Mouse (Mus musculus): ENCODE data around the gene Gm20661.
"Not testable (repeated sequence)": the region's sequence is repeated elsewhere in the genome, so short reads cannot be mapped to it uniquely, and the experiment has no call there.

Gene Gm20661

GRCm38 (mm10) chr9:108002778-108003530 is 20.1 kb downstream of the Gm20661 start:
- DNase-seq: no peak

- no peak for DNase-seq
Observed at GRCm38 (mm10) chr9:108003531-108003890, 20.7 kb downstream of the Gm20661 start.

GRCm38 (mm10) chr9:108008041-108008440 is 25.2 kb downstream of the Gm20661 start:
- DNase-seq: peak in 1 of 2 experiments; percentile 10

GRCm38 (mm10) chr9:108010385-108010784 is 27.5 kb downstream of the Gm20661 start:
- DNase-seq: no peak

- DNase-seq: not testable (repeated sequence)
Observed at GRCm38 (mm10) chr9:108013577-108013976, 30.7 kb downstream of the Gm20661 start.

GRCm38 (mm10) chr9:108017127-108017526 is 34.3 kb downstream of the Gm20661 start:
- no peak for DNase-seq

DNA sequence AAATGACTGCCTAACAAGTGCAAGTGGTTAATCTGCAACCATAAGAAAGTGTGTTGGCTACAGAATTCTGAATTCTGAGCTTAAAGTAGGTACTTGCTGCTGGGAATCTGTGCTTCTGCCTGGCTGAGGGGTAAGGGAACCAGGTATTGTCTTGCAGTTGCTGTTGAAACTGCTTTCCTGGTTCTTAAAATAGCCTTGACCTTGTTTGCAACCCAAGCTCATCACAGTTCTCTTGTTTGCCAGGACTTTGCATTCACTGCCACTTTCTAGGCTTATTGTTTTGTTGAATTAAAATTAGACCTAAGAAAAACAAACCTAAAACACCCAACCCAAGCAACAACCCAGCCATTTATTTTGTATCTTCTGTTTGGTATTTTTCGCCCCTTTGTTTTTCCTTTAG is 37.9 kb downstream of the Gm20661 start:
- no peak for DNase-seq

DNA sequence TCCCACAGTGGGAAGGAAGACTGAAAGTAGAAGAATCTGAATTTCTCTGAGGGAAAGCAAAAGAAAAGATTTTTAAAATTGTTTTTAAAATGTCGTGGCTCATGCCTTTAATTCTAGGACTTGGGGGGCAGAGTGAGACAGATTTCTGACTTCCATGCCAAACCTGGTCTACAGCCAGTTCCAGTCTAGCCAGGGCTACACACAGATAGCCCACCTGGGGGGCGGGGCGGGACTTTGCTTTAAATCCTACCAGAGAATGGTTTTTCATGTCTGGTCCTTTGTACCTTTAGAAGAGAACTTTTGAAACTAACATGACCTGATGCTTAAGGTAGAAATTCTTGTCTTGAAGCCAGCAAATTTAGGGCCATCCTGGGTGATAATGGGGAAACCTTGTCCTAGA is 40.4 kb downstream of the Gm20661 start:
- DNase-seq: no peak

DNA sequence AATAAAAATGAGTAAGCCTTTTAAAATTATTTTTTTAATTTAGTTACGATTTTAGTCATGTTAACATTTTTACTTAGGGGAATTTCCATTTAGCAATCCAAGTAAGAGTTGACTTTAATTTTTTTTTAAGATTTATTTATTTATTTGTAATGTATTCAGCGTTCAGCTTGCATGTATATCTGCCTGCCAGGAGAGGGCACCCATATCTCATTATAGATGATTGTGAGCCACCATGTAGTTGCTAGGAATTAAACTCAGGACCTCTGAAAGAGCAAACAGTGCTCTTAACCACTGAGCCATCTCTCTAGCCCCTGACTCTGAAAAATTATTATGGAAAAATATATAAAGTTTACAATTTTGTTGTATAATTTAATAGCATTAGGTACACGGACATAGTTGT is 43.7 kb downstream of the Gm20661 start:
- DNase-seq: no peak

DNA sequence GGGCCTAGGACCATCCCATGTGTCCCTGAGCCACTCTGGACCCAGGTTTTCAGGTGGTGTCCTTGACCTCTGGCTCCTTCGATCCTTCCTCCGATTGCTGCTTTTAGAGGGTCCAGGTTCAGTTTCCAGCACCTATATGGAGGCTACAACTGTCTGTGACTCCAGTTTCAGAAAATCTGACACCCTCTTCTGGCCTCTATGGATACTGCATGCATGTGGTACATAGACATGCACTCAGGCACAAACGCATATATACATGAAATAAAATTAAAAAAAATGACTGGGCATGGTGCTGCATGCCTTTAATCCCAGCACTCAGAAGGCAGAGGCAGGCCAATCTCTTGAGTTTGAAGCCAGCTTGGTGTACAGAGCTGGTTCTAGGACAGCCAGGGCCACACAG is 45.0 kb downstream of the Gm20661 start:
- no peak for DNase-seq

DNA sequence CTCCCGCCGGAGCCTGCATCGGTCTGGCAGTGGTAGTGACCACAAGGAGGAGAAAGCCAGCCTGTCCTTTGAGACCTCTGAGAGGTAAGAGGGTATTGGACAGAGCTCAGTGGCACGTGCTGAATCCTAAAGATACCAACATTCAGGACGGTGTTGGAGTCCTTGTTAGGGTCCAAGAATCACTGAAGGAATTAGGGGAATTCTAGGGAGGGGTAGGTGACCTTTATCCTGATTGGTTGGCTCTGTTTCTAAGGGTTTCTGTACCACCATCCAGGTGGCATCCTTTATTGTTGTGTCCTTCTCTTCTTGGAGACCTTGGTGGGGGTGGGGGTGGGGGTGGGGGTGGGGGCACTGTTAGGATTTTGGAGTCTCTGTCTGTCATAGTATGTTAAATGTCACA is 49.3 kb downstream of the Gm20661 start:
- no peak for DNase-seq

DNA sequence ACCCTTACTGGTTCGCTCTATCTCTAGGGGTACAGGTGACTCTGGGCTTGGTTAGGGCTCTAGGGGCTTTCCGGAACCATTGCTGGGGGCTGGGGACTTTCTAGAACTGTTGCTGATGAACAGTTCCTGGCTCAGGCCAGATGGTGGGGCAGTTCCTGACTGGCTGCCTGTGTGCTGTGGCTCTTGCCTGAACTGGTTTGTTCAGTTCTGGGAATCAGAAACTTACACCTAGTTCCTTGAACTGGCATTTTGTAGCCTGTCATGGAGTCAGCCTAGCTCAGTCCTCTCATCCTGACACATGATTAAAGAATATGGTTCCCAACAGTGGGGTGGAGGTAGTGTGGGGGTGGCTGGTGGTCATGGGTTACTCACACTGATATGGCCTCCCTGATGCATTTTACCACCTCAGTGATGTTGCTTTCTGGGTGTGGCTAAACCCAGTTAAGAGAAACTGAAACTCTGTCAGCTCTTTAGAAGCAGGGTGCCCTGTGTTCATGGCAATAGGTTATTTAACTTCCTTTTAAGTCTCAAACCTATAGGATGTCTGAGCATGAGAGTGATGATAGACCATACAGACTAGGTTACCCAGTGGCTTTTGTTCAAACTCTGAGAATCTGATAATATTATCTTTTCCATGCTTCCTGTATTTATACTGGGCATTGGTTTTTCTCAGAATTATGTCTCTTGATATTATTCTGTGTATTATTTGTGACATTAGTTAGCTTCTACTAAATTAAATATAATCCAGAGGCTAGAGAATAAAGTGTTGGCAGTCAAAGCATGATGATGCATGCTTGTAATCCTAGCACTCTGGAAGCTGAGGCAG is 52.7 kb downstream of the Gm20661 start:
- peak in 1 of 2 experiments; percentile 33 for DNase-seq
